Mouse (Mus musculus) embryo, embryonic 10.5 days (tissue): ENCODE data around the gene Nfam1.

ENCODE experiments used
- DNase-seq: peaks from one replicate; pipeline ENCODE4 v3.0.0-alpha.2; 2015; ENCODE audit warnings: low spot score

Gene Nfam1

GRCm38 (mm10) chr15:83037755-83038483, 4.8 kb upstream of the Nfam1 start:
- peak; percentile 89 for DNase-seq

DNA sequence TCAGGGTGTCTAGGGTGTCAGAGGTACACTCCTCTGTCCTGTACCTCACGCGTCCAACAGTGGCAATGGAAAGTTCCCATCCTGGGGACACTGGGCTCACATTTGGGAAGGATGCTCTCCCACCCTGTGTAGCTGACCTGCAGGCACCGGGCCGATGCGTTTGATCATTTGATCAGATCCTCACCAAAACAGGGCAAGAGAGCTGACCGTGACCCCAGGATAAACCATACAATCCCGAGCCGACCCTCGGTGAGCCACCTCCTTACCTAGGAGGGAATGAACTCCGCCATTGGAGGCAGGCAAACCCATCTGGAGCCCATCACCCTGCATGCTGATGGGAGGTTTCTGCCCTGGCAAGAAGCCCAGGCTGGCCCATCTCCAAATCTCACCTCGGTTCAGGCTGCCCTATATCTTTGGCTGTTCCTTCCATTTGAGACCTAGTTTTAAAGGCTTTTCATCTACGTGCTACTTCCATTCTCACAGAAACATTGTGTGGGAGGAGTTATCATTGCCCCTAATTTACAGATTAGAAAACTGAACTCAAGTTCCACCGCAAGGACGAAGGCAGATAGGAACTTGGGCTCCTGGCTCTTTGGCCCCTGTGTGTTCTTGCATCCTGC, 3.9 kb upstream of the Nfam1 start:
- no peak for DNase-seq

- no peak for DNase-seq
Measured at GRCm38 (mm10) chr15:83036089-83036488, 3.0 kb upstream of the Nfam1 start.

DNA sequence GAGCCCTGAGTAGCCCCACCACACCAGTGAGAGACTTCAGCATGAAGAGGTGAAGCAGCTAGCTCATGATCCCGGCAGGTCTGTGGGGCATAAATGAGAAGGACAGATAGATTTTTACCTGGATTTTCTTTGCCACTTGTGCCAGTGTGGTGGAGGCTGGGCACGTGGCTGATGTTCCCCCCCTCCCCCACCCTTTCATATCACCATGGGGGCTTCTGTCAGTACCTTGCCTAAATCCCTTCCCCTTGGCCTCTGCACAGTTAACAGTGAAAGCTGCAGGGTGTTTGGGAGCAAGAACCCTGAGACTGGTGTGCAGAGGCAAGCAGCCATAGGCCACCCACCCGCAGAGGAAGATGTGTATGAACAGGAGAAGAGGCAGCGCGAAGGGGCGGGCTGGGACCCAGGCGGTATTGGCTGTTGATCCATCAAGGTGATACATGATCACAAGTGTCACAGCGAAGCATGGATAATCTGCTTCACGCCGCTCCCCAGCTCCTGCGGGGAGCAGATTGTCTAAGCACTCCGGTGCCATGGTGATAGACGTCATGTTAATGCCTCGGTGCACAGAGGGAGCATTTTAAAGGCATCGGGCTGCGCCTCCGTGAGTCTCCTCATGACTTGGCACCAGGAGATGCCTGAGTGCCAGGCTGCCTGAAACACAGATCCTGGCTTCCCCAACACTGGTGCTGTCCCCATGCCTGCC, 1.3 kb upstream of the Nfam1 start:
- peak; percentile 64 for DNase-seq

DNA sequence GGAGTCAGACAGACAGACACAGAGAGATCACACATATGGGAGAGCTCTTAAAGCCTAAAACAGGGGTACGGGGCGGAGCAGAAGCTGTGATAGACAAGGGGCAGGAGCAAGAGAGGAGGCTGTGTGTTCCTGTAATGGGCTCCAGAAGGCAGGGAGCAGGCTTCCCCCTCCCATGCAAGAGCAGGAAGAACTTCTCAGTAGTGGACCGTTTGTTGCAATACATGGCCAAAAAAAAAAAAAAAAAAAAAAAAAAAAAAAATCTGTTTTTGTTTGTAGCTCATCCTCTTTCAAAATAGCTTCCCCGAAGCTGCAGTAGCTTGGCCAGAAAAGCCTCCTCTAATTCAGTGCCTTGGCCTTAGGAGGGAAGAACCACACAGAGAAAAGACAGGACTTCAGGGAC, 2.2 kb downstream of the Nfam1 start:
- DNase-seq, result peak; percentile 23

GRCm38 (mm10) chr15:83029725-83030718, 3.1 kb downstream of the Nfam1 start:
- DNase-seq, result peak; percentile 73

DNA sequence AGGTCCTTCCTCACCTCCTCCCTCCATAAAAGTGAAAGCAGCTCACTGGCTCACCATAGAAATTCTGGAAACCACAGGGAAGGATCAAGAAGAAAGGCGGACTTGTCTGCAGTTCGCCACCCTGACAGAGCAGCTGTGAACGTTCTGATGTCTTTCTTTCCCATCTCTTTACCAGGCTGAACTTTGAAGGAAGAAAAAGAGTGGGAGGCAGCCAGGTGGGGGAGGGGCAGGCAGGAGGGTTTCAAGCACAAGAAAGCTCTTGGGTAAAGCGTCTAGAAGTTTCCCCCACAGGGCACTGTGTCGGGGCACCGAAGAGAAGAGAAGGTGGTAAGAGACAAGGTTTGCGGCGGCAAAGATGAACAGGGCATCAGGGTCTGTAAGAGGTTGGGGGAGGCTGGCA, 7.0 kb downstream of the Nfam1 start:
- DNase-seq, result peak; percentile 41

- DNase-seq, result peak; percentile 76
Measured at GRCm38 (mm10) chr15:83025041-83025760, 7.9 kb downstream of the Nfam1 start.

- DNase-seq, result peak; percentile 30
Measured at GRCm38 (mm10) chr15:83022947-83023346, 10.2 kb downstream of the Nfam1 start.

DNA sequence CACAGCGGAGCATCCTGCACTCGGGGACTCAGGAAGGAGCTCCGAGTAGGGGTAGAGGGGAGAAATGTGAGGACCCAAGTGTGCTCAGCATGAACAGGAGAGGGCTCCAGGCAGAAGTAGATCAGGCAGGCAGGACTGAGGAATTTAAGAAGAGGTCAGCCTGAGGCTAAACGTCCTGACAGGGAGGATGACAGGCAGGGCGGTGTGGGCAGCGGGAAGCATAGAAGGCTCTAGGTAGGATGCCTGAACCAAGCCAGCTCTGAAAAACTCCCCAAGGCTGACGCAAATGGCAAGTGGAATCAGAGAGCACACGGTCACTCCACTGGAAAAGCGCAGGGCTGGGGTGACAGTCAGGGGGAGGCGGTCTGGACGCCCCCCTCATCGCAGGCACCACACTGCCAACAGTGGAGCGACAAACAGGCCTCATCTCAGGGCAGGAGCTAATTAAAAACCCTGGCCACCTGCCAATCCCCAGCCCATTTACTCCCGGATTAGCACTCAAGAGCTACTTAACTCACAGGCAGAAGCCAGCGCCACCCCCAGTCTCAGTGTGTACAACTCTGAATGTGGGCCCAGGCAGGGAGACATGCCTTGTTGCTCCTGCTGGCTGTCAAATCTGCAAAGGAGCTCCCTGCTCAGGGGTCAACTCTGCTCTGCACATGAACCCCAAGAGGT, 22.0 kb downstream of the Nfam1 start:
- DNase-seq, result peak; percentile 60

GRCm38 (mm10) chr15:83010423-83010822, 22.7 kb downstream of the Nfam1 start:
- no peak for DNase-seq

GRCm38 (mm10) chr15:83009532-83009931, 23.6 kb downstream of the Nfam1 start:
- DNase-seq, result no peak

- DNase-seq, result no peak
Measured at GRCm38 (mm10) chr15:83008761-83009423, 24.2 kb downstream of the Nfam1 start.

GRCm38 (mm10) chr15:83007346-83007920, 25.7 kb downstream of the Nfam1 start:
- DNase-seq, result no peak

- peak; percentile 70 for DNase-seq
Measured at GRCm38 (mm10) chr15:83002665-83003548, 30.2 kb downstream of the Nfam1 start.

DNA sequence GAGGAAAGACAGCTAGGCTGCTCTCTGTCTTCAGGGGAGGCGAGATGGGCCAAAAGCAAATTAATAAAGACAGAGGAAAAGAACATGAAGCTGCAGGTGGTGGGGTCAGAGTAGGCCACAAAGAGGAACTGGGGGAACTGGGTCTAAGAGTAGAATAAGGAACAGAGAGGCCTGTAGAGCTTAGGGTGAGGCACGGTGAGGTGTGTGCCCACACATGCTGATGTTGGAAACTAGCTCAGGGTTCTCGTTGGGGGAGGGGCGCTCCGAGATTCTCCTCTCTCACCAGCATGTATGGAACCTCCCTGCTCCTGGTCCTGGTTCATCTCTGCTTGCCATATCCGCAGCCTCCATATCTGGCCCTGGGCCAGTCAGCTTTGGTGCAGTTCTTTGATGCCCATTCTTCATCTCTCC, 34.3 kb downstream of the Nfam1 start:
- DNase-seq, result no peak

- DNase-seq, result no peak
Measured at GRCm38 (mm10) chr15:82996431-82996830, 36.7 kb downstream of the Nfam1 start.

- no peak for DNase-seq
Measured at GRCm38 (mm10) chr15:82995239-82995638, 37.9 kb downstream of the Nfam1 start.

DNA sequence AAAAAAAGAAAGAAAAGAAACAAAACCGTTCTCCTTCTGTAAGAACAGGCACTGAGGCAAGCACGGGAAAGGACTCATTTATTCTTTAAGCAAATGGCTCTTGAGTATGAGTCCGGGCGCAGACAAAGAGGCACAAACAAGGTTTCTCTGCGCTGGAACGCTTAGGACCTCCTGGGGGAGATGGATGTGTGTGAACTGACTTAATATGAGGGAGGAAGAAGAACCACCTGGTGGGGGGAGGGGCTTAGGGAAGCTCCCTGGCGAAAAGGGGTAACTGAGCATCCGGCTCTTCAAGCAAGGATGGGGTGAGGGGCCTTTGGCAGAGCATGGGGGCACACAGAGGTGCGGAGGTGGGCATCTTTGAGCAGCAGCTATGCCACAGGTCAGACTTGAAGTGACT, 40.2 kb downstream of the Nfam1 start:
- no peak for DNase-seq
